Mouse (Mus musculus): ENCODE measurements around the gene Ikzf3.

DNA sequence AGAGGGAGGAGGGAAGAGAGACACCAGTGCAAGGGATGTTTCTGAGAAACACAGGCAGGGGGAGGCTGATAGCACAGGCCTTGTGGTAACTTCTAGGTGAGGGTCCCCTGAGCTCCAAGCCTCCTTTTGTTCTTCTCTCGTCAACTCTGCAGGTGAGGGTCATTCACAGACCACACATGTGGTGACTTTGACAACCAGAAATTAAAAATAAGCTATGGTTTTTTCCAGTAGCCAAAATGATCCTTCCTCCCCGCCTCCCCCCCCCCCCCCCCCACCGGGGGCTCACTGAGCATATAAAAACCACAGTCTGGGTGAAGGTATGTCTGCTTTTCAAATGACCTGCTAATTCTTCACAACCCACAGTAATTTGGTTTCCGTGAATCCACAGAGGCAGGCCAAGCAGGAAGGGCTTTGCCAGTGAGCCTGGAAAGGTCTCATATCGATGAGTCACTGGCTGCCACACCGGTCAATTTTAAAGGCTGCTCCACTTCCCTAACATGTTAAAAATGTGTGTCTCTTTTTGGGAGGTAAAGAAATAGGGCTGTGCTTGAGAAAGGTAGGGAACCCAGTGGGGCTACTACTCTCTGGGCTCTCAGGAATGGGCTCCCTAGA is 84.6 kb downstream of the Ikzf3 start:
- TF ChIP-seq EP300 (IDR thresholded peaks at IDR 0.05; ENCODE audit: low read depth) (no peak), CTCF (IDR thresholded peaks at IDR 0.05; ENCODE audit: low read depth) (no peak)
